Mouse (Mus musculus): Measurements from ENCODE around the gene Zfp780b. TPM values are rescaled to one million over a fixed set of nuclear protein-coding genes. Genes with fewer than 3 reads are reported as not detected.
"Not testable (repeated sequence)": the region's sequence is repeated elsewhere in the genome, so short reads cannot be mapped to it uniquely, and the experiment has no call there.

Gene Zfp780b
- 1 to 10 TPM; 7.8 to 8.8 TPM for total RNA-seq (2021)
- long read RNA-seq, experiment 1, partial matches to known transcripts: 0 of 2 reads
- long read RNA-seq, experiment 1, other reads (novel, unspliced or antisense): 1 of 2 reads
- long read RNA-seq, experiment 2, partial matches to known transcripts: 1 of 4 reads
- long read RNA-seq, experiment 2, other reads (novel, unspliced or antisense): 1 of 4 reads

DNA sequence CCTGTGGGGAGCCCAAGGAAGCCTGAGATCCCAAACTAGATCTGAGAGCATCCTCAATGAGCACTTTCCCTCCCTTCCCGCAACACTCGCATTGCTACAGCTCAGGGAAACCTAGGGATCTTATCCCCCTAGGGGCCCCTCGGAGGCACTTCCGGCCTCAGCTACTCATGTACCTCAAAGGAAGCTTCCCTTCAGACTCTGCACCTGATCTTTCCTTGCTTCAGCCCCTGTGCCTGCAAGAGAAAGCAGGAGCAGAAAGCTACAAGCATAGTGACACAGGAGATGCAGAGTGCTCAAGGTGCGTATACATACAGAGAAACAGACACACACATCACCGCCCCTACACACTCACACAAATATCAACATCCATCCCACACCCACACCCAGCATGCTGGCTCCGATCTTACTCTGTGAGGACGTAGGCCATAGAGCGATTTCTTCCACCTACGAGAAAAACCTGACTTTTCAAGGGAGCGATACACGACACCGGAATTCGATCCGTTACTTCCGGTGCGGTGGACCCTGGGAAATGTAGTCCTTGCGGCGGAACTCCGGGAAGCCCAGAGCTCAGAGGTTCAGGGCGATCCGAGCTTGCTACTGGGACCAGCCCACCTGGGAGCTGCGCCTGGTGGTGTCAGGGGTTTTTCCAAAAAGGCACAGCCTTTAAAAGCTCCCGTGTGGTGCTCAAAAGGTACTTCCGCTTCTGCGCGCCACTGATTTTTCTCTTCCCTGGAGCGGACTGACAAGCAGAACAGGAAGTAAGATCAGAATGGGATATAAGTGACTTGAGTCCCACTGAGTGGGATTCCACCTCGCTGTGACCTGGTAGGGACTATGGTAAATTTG, at the start of gene Zfp780b:
TSS of gene Zfp780b (minus strand) at position 489 of the 846 bp plus-strand sequence.
- peak; percentile 30 to 75 for DNase-seq (ENCODE audit: low spot score in 2 of 2)

DNA sequence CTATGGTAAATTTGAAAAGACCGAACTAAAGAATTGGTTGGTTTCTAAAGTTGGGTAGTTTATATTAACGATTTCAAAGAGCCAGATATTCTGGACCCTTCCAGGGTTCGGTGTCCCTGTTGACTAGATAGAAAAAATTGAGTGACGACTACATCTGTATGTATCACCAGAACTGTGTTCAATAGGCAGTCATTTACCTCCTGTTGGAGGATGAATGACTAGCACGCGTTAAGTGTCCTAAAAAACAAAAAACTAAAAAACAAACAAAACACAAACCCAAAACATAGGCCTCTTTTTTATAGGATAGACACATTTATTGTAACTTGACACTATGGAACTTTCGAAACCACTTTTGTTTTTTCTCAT, 35.5 kb upstream of the Zfp780b start:
- no peak for DNase-seq (ENCODE audit: low spot score in 2 of 2)

DNA sequence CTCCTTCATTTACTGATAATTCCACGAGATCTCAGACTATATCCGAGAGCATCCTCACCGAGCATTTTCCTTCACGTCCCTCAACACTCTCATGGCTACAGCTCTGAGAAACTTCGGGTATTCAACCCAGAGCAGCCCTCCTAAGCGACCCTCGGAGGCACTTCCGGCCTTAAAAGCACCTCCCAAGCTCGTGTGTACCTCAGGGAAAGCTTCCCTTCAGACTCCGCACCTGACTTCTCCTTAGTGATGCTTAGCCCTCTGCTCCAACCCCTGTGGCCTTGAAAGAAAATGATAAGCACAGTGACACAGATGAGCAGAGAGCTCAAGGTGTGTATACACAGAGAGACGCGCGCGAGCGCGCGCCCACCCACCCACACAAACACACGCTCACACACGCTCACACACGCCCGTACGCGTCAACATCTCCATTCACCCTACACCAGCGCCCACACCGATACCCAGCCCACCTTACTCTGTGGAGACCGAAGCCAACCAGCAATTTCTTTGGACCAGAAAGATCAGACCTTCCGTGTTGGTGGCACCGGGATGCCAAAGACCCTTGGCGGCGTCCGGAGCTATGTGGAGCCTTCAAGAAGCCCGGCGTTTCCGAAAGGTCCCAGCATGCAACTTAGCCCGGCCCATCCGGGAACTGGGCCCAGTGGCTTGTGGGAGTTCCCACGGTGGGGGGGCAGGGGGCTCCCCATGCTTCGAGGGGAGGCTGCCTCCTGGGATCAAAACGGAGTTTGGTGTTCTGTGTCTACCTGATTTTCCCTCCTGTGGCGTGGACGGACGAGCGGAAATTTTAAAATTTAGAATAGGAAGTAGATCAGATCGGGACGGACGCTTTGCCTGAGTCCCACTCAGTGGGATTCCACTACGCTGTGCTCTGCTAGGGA, 34.8 kb upstream of the Zfp780b start, which contains the start of gene Zfp850:
TSS of gene Zfp850 (minus strand) at position 567 of the 896 bp plus-strand sequence.
- peak; percentile 48 to 67 for DNase-seq (ENCODE audit: low spot score in 2 of 2)

DNA sequence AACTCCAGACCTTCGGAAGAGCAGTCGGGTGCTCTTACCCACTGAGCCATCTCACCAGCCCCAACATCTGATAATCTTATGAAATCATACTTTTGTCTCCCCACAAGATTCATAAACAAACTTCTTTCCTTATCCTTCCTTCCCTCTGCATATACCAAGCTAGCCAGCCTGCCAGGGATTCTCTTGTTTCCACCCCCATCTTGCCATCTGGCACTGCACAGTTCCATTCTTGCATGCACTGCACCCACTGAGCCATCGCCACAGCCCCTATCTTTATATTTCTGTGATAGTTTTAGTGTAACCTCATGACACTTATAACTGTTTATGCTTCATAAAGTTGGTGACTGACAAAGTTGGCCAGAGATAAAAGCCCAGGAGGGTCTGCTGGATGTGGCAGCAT, 31.3 kb upstream of the Zfp780b start:
- DNase-seq (ENCODE audit: low spot score in 2 of 2): no peak

DNA sequence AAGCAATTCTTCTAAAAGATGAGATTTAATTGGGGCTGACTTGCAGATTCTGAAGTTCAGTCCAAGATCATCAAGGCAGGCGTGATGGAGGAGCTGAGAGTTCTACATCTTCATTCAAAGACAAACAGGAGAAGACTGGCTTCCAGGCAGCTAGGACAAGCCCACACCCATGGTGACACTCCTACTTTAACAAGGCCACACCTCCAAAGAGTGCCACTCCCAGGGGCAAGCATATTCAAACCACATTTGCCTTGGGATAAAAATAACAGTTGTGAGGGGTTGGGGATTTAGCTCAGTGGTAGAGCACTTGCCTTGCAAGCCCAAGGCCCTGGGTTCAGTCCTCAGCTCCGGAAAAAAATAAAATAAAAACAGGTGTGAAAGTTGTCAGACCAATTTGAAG, 3.2 kb upstream of the Zfp780b start:
- no peak for DNase-seq (ENCODE audit: low spot score in 2 of 2)

DNA sequence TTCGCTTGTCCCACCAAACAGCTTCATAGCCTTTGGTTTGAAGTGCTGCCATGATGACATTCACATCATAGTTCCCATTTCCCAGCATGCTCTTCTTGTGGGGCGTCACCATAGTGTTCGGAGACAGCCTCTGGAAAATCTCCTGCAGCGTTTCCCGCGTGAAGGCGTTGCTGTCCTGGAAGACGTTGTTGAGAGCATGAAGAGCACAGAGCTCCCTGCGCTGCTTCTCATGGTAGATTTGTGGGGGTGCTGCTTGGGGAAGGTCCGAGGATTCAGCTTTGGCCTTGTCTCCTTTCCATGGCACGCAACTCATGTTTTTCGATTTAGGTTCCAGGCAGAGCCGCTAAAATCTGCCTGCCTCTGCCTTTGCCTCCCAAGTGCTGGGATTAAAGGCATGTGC, 29.5 kb downstream of the Zfp780b start:
- not testable (repeated sequence) for DNase-seq (ENCODE audit: low spot score in 2 of 2)

DNA sequence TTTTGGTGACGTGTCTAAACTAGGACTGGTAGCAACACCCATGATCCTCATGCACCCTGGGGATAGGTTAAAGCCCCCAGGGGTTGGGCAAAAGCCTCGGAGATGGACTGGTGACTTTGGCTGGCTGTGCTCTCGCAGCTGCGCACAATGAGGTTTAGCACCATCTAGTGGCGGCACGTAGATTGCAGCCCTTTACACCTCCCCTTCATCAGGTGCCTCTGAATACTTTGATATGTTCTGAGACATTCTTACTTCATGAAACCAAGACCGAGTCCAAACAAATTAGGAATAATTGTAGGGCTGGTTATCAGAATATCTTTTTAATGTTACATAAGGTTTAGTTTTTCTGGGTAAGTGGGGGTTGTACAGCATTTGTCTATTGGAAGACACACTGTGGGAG, 37.1 kb downstream of the Zfp780b start:
- not testable (repeated sequence) for DNase-seq (ENCODE audit: low spot score in 2 of 2)

DNA sequence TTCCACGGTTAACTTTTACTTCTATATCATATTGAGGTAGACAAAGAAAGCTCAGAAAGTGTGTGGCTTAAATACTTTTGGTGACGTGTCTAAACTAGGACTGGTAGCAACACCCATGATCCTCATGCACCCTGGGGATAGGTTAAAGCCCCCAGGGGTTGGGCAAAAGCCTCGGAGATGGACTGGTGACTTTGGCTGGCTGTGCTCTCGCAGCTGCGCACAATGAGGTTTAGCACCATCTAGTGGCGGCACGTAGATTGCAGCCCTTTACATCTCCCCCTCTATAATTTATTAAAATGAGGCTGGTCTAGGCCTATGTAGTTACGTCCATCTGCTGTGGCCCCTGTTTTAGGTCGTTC, 45.2 kb downstream of the Zfp780b start:
- DNase-seq (ENCODE audit: low spot score in 2 of 2): not testable (repeated sequence)

DNA sequence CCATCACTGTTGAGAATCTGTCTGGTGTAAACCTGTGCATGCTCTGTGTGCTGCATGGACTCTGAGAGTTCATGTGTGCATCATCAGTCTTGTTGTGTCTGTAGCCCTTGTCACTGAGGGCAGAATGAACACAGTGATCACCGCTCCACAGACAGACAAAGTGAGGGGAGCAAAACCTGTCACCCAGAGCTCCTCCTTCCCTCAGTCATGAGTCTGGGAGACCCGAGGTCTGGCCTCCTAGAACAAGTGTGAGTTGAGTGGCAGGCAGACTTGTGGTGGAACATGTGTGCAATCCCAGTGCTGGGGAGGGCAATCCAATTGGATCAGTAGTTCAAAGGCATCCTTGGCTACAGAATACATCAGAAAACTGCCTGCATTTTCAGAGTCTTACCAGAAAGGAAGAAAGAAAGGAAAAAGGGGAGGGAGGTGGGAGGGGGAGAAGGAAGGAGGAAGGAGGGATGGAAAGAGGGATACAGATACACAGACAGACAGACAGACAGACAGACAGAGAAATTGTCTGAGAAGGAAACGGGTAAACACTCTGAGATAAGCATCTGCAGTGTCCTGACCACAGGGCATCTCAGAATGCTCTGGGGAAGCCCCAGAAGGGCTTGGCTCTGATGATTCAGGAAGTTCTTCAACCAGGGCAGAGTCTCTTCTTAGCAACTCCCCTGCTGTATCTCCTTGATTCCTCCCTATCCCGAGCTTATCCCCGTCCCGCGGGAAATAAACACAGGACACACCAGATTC, 45.7 kb downstream of the Zfp780b start:
- DNase-seq (ENCODE audit: low spot score in 2 of 2): no peak

DNA sequence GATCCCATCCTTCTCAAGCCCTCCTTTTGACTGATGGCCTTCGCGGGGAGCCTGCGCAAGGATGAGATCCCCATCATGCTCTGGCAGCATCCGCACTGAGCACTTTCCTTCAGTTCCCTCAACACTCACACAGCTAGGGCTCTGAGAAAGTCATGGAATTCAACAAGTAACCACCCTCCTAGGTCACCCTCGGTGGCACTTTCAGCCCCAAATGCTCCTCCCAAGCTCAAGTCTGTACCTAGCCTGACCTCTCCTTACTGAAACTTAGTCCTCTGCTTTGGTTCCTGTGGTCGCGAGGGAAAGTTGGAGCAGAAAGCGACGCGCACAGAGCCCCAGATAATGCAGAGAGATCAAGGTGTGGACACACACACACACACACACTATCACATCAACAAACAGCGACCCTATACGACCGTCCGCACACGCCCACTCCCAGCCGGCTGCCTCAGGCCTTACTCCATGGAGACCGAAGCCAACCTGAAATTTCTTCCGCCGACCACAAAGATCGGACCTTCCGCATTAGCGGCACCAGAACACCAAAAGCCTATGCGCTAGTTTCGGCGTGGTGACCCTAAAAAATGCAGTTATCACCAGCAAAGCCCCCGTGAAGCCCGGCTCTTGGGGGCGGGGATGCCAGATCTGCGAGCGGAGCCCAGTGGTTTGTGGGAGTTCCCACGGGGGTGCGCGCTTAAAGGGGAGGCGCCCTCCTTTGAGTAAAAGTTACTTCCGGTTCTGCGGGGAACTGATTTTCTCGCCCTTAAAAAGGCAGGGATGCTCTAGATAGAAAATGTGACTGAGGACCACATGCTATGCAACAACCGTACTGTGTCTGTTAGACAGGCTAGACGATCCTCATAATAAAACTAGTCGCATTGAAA, 49.9 kb downstream of the Zfp780b start, which contains the start of gene Zfp974:
TSS of gene Zfp974 (minus strand) at position 643 of the 878 bp plus-strand sequence.
- peak; percentile 46 to 70 for DNase-seq (ENCODE audit: low spot score in 2 of 2)

DNA sequence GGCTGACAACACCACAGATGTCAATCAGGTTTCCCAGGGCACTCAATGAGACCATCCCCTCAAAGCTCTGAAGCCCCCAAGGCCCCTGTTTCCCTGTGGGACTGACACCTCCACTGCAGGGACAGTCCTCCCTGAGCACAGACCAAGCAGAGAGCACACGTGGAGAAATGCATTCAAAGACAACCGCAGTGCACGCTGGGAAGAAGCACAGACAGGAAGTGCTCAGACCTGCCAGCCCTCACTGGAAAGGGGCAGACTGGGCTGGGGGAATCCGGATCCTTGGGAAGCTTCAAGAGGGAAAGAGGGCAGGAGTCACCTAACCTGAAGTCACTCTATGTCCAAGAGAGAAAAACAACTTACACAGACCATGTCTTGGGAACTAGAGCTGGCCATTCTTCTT, 51.9 kb downstream of the Zfp780b start:
- not testable (repeated sequence) for DNase-seq (ENCODE audit: low spot score in 2 of 2)

DNA sequence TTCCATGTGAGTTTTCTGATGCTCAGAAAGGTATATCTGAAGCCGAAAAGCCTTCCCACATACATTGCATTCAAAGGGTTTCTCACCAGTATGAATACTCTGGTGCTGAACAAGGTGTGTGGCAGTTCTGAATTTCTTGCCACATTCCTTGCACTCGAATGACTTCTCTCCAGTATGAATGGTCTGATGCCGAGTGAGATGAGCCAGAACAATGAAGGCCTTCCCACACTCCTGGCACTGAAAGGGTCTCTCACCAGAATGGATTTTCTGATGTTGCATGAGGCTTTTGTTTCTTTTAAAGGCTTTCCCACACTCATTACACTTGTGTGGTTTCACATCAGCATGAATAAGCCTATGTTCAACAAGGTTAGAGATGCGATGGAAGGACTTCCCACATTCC, 68.0 kb downstream of the Zfp780b start:
- not testable (repeated sequence) for DNase-seq (ENCODE audit: low spot score in 2 of 2)

Other genes with a start within 250 kb of the Zfp780b start
- 10 to 100 TPM; 10.9 to 12.8 TPM for gene Zfp60, start 247.8 kb downstream of the Zfp780b start, total RNA-seq (2021)
- gene Zfp626, start 172.0 kb downstream of the Zfp780b start, total RNA-seq (2021): 1 to 10 TPM; 4.6 to 6.2 TPM
- 1 to 10 TPM; 2.8 to 3.0 TPM for gene Zfp59, start 140.6 kb downstream of the Zfp780b start, total RNA-seq (2021)
- gene Zfp607a, start 121.6 kb downstream of the Zfp780b start, total RNA-seq (2021): 1 to 10 TPM; 3.5 to 4.3 TPM
- 1 to 10 TPM; 7.7 to 9.3 TPM for gene Zfp974, start 49.7 kb downstream of the Zfp780b start, total RNA-seq (2021)
- 1 to 10 TPM; 1.2 to 1.4 TPM for gene Zfp850, start 34.9 kb upstream of the Zfp780b start, total RNA-seq (2021)
- gene Psmc4, start 70.9 kb upstream of the Zfp780b start, total RNA-seq (2021): 100 to 1,000 TPM; 129 to 150 TPM
- under 1 TPM in 1 of 2 experiments, not detected in 1; 0.05 TPM for gene Fcgbp, start 92.1 kb upstream of the Zfp780b start, total RNA-seq (2021)
- gene 9530053A07Rik, start 150.3 kb upstream of the Zfp780b start, total RNA-seq (2021): not detected
- 10 to 100 TPM; 61.2 to 64.8 TPM for gene Fbl, start 190.5 kb upstream of the Zfp780b start, total RNA-seq (2021)
- gene Dyrk1b, start 200.3 kb upstream of the Zfp780b start, total RNA-seq (2021): 100 to 1,000 TPM; 118 to 131 TPM

All from gastrocnemius, postnatal 4 days (tissue).